Mouse (Mus musculus) heart, embryonic 10.5 days (tissue): ENCODE measurements around the gene Limch1. TPM values are rescaled to one million over a fixed set of nuclear protein-coding genes. Genes with fewer than 3 reads are reported as not detected.

Experiments used
- DNase-seq: peaks from one replicate; pipeline ENCODE4 v3.0.0-alpha.2; 2017; ENCODE audit warnings: low spot score
- H3K27ac ChIP-seq: fragments of 300-500 bp; sonication (generic); 2 replicates; pipeline ENCODE4 v1.5.1; 2016; ENCODE audit warnings: mild to moderate bottlenecking
- H3K27me3 ChIP-seq: fragments of 300-500 bp; sonication (generic); 2 replicates; pipeline ENCODE4 v1.6.1; 2016; ENCODE audit warnings: mild to moderate bottlenecking; ENCODE audit not compliant: poor library complexity, insufficient read depth, severe bottlenecking
- H3K36me3 ChIP-seq: fragments of 300-500 bp; sonication (generic); 2 replicates; pipeline ENCODE4 v1.6.1; 2016; ENCODE audit warnings: mild to moderate bottlenecking, moderate library complexity
- H3K4me1 ChIP-seq: fragments of 300-500 bp; sonication (generic); 2 replicates; pipeline ENCODE4 v1.6.1; 2016; ENCODE audit warnings: mild to moderate bottlenecking
- H3K4me3 ChIP-seq: fragments of 300-500 bp; sonication (generic); 2 replicates; pipeline ENCODE4 v1.5.1; 2016; ENCODE audit warnings: mild to moderate bottlenecking, moderate library complexity
- H3K9me3 ChIP-seq: fragments of 300-500 bp; sonication (generic); 2 replicates; pipeline ENCODE4 v1.6.1; 2016; ENCODE audit warnings: mild to moderate bottlenecking, moderate library complexity
- WGBS: fragments of 180-500 bp; shearing (Covaris S2); methylation state at CpG from one replicate; pipeline ENCODE4 v1.1.7; 2016; 5-methylcytosine and 5-hydroxymethylcytosine counted together
- polyA plus RNA-seq: library from polyadenylated mRNA; unstranded; fragments of >200 nt; fragmentation: Nextera tagmentation; extraction: Ambion mirVana; gene quantifications from 2 replicates; pipeline ENCODE4 v1.2.1, GENCODE M21; 2016

Gene Limch1
- polyA plus RNA-seq, 1 experiment from 2014 or later, result 30.1 TPM

DNA sequence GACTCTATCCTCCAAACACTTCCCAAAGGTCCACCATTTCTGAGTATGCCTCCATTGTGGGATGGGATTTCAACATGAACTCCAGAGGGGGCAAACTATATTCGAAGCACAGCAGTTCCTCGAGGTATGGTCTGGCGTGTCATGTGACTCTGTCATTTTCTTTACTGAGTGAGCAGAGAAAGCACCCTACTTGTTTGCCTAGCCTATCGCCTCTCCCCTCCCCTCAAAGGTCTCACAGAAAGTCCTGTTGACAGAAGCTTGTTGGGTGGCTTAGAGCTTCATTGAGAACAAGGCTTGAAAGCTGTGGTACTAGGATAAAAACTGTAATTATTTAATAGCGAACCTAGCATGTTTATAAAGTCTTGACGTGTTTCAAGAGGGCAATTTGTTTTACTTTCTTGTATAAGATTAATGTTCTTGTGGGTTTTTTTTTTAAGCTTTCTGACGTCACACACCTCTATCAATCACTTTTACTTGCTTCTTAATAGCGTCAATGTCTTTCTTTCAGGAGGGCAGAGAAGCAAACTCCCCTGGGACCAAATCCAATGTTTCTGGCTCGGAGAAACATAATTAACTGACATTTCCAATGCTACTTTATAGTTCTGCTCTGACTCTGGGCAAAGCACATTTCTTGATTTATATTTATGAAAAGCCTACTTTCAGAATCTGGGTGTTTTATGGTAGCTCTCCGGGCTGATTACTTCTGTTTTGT is 32.5 kb downstream of the Limch1 start:
- H3K9me3 ChIP-seq, result no peaks in the 10 kb centered on the region
- WGBS, result 79% methylated on average over 10 of the region's 10 CpGs
- no peaks in the 10 kb centered on the region for H3K4me1 ChIP-seq
- DNase-seq, result no peak
- H3K27ac ChIP-seq, result no peak overlapping the region
- H3K4me3 ChIP-seq, result no peak overlapping the region
- no peaks in the 10 kb centered on the region; the same call in 1 of the 2 replicates for H3K27me3 ChIP-seq
- H3K36me3 ChIP-seq, result no peaks in the 10 kb centered on the region

- Histone ChIP-seq H3K36me3 (no peaks in the 10 kb centered on the region), H3K4me3 (no peak overlapping the region), H3K27ac (no peak overlapping the region), H3K27me3 (no peaks in the 10 kb centered on the region), H3K9me3 (no peaks in the 10 kb centered on the region), H3K4me1 (no peaks in the 10 kb centered on the region)
- 90% methylated on average over 4 of the region's 4 CpGs for WGBS
- no peak for DNase-seq
These were observed 34.7 kb downstream of the Limch1 start for GRCm38 (mm10) chr5:66780371-66780770.

- Histone ChIP-seq H3K36me3 (no peaks in the 10 kb centered on the region), H3K27ac (no peak overlapping the region), H3K9me3 (no peaks in the 10 kb centered on the region), H3K27me3 (no peaks in the 10 kb centered on the region), H3K4me1 (no peaks in the 10 kb centered on the region), H3K4me3 (no peak overlapping the region)
- no peak for DNase-seq
- WGBS, result 87% methylated on average over 1 of the region's 1 CpGs
These were observed 35.9 kb downstream of the Limch1 start for GRCm38 (mm10) chr5:66781507-66781906.

DNA sequence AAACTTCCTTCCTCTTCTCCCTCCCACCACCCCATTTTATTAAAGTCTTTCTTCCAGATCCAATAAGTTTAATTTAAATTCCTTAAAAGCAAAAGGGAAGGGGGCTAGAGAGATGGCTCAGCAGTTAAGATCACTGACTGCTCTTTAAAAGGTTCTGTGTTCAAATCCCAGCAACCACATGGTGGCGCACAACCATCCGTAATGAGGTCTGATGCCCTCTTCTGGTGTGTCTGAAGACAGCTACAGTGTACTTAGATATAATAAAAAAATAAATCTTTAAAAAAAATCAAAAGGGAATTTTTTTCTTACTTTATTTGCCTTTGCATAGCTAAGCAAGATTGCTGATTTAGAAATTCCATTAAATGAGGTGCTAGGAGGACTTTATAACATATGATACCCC is 37.2 kb downstream of the Limch1 start:
- no peaks in the 10 kb centered on the region for H3K9me3 ChIP-seq
- no peaks in the 10 kb centered on the region for H3K27me3 ChIP-seq
- H3K4me3 ChIP-seq, result no peak overlapping the region
- H3K27ac ChIP-seq, result no peak overlapping the region
- no peak for DNase-seq
- H3K4me1 ChIP-seq, result no peaks in the 10 kb centered on the region
- H3K36me3 ChIP-seq, result no peaks in the 10 kb centered on the region
- 82% methylated on average over 2 of the region's 2 CpGs for WGBS

DNA sequence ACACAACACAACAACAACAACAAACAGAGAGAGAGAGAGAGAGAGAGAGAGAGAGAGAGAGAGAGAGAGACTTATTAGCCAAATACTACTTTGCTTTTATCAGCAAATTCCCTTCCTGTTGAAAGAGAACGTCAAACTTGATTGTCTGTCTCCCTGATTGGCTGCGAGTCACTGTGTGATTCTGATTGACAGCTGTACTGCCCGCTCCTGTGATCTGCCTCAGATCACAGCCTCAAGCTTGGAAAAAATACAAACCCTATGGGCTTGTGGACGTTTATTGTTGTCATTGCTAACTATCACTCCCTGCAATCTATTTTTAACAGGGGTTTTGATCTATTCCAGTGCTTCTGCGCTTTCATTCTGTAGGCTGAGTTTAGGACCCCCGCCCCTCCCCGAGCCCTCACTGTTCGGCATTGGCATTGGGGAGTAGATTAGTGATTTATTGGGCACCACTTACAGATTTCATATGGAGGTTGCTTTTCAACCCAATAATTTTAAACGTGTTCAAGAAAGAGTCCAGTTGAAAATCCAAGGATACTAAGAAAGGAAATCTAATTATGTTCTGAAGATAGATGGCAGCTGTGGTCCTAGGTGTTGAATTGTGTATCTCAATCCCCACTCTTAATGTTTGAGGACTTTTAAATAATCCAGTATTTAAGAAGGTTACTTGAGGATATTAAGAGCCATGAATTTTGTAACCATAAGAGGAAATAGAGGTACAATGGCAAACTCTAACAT is 39.2 kb downstream of the Limch1 start:
- Histone ChIP-seq H3K4me3 (no peak overlapping the region), H3K27me3 (no peaks in the 10 kb centered on the region), H3K4me1 (no peaks in the 10 kb centered on the region), H3K36me3 (no peaks in the 10 kb centered on the region), H3K27ac (no peak overlapping the region), H3K9me3 (no peaks in the 10 kb centered on the region)
- 64% methylated on average over 9 of the region's 9 CpGs for WGBS
- DNase-seq, result no peak

DNA sequence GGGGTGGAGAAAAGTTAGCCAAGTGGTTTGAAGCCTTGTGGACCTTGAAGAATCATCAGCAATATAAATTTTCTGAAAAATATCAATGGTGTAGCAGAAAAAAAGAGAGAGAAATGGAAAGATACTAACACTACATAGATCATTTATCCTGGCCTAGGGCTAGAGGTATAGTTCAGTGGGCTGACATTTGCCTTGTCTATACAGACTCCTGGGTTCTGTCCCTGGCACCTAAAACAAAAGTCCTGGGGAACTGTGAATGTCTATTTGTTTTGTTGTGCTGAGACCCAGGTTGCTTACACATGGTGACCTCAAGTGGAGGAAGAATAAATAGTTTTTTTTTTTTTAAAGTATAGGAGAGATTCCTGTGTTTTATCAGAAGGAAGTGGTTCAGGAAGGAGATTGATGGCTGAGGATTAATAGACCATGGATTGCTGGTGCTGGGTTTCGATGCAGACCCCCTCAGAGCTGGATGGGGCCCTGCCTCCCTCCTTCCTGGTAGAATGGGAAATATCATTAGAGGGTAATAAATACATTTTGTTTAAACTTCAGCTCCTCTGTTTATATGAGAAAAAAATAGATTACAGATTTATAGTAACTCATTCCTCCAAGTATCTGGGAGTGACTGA is 40.5 kb downstream of the Limch1 start:
- no peaks in the 10 kb centered on the region for H3K9me3 ChIP-seq
- no peak overlapping the region for H3K4me3 ChIP-seq
- no peaks in the 10 kb centered on the region for H3K4me1 ChIP-seq
- H3K36me3 ChIP-seq, result no peaks in the 10 kb centered on the region
- H3K27me3 ChIP-seq, result no peaks in the 10 kb centered on the region
- no peak for DNase-seq
- 47% methylated on average over 1 of the region's 1 CpGs for WGBS
- H3K27ac ChIP-seq, result no peak overlapping the region

DNA sequence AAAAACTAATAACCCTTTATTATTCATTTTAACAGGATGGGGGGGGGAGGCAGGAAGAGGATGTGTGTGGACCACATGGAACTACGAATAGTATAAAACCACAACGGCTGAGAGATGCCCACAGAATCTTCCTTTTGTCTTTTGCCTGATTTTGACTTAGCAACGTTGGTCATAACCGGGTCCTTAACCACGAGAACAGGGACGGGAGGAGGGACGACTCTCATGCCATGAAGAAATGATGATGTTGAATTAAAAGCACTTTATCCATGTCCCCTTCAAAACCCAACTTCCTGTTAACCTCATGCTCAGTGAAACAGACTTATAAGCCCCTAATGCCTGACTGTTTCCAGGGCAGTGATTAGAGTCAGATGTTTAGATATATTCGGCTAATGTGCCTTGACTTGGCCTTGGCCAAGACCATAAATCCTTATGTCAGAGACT is 41.0 kb downstream of the Limch1 start:
- WGBS, result 81% methylated on average over 8 of the region's 8 CpGs
- Histone ChIP-seq H3K27ac (no peak overlapping the region), H3K36me3 (no peaks in the 10 kb centered on the region), H3K4me3 (no peak overlapping the region), H3K4me1 (no peaks in the 10 kb centered on the region), H3K9me3 (no peaks in the 10 kb centered on the region), H3K27me3 (no peaks in the 10 kb centered on the region)
- DNase-seq, result no peak

- Histone ChIP-seq H3K4me1 (no peaks in the 10 kb centered on the region), H3K27ac (no peak overlapping the region), H3K4me3 (no peak overlapping the region), H3K36me3 (no peaks in the 10 kb centered on the region), H3K9me3 (no peaks in the 10 kb centered on the region), H3K27me3 (no peaks in the 10 kb centered on the region)
- WGBS, result 76% methylated on average over 3 of the region's 3 CpGs
- no peak for DNase-seq
These were observed 43.4 kb downstream of the Limch1 start for GRCm38 (mm10) chr5:66789041-66789440.

- Histone ChIP-seq H3K27me3 (no peaks in the 10 kb centered on the region), H3K4me1 (no peaks in the 10 kb centered on the region), H3K9me3 (no peaks in the 10 kb centered on the region), H3K4me3 (no peak overlapping the region), H3K27ac (no peak overlapping the region), H3K36me3 (no peaks in the 10 kb centered on the region)
- 72% methylated on average over 6 of the region's 6 CpGs for WGBS
- DNase-seq, result no peak
These were observed 45.5 kb downstream of the Limch1 start for GRCm38 (mm10) chr5:66791161-66791560.

DNA sequence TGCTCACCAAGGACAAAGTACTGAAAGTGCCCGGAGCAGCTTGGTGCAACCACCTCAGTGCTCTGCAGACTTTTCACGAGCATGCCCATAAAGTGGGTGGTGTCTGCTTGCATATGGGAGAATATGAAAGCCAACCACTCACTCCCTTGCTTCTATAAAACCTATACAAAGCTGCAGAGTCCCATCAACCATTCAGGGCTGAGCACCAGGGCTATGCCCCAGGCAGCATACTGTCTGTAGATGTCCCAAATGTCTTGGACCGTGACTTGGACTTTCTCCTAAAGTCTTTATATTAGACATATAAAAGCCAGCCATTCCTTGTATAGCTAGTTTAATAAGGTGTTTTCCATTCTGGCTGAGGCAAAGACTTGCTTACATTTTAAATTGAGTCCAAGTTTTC is 47.6 kb downstream of the Limch1 start:
- no peak for DNase-seq

DNA sequence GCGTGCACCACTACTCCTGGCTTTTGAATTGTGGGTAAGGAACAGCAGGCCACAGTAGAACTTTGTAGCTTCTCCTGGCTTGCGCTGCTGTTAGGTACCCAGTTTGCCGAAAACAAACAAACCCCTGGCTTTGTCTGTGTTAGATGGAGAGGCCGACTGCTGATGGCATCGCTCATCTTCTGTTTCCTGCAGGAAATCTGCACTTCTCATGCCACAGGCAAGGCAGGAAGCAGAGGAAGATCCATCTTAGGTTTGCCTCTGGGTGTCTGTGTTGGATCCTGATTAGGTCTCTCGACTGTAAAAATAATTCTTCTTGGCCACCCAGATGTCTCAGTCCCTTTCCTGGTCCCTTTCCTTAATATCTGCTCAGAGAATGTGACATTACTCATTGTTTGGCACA is 51.7 kb downstream of the Limch1 start:
- 48% methylated on average over 6 of the region's 6 CpGs for WGBS
- no peaks in the 10 kb centered on the region for H3K36me3 ChIP-seq
- H3K4me1 ChIP-seq, result peaks cover 40% of the 10 kb centered on the region; the same call in 1 of the 2 replicates
- no peak overlapping the region for H3K27ac ChIP-seq
- H3K27me3 ChIP-seq, result 0 out of 2 replicates have a peak, but pooled peaks cover 2% of the 10 kb centered on the region
- DNase-seq, result no peak
- H3K9me3 ChIP-seq, result no peaks in the 10 kb centered on the region
- H3K4me3 ChIP-seq, result no peak overlapping the region

More for the DNA sequence above, 47.6 kb downstream of the Limch1 start:
- Histone ChIP-seq H3K4me3 (no peak overlapping the region), H3K4me1 (peaks cover 10% of the 10 kb centered on the region; the same call in 1 of the 2 replicates), H3K27ac (no peak overlapping the region), H3K36me3 (no peaks in the 10 kb centered on the region), H3K27me3 (no peaks in the 10 kb centered on the region), H3K9me3 (no peaks in the 10 kb centered on the region)
- 93% methylated on average over 3 of the region's 3 CpGs for WGBS

- no peak overlapping the region for H3K4me3 ChIP-seq
- no peak for DNase-seq
- WGBS, result 64% methylated on average over 3 of the region's 3 CpGs
- H3K9me3 ChIP-seq, result no peaks in the 10 kb centered on the region
- 0 out of 2 replicates have a peak, but pooled peaks cover 6% of the 10 kb centered on the region for H3K27me3 ChIP-seq
- peaks cover 40% of the 10 kb centered on the region; the same call in 1 of the 2 replicates for H3K4me1 ChIP-seq
- no peaks in the 10 kb centered on the region for H3K36me3 ChIP-seq
- 0 out of 2 replicates have a peak overlapping the region, but pooled peaks have one; percentile 16 for H3K27ac ChIP-seq
These were observed 52.5 kb downstream of the Limch1 start for GRCm38 (mm10) chr5:66798135-66798534.

GRCm38 (mm10) chr5:66798591-66799003 is 53.0 kb downstream of the Limch1 start:
- H3K4me1 ChIP-seq, result peaks cover 40% of the 10 kb centered on the region; the same call in 1 of the 2 replicates
- WGBS, result 45% methylated on average over 8 of the region's 8 CpGs

More at GRCm38 (mm10) chr5:66798591-66799003, 53.0 kb downstream of the Limch1 start:
- H3K27me3 ChIP-seq, result 0 out of 2 replicates have a peak, but pooled peaks cover 6% of the 10 kb centered on the region
- no peak for DNase-seq
- no peak overlapping the region for H3K4me3 ChIP-seq
- no peak overlapping the region for H3K27ac ChIP-seq
- H3K36me3 ChIP-seq, result no peaks in the 10 kb centered on the region
- no peaks in the 10 kb centered on the region for H3K9me3 ChIP-seq
